Mouse (Mus musculus) olfactory bulb, adult 2 months (tissue): ENCODE results near the gene Dhx16.

ENCODE experiments used
- CTCF ChIP-seq: fragments of 200-500 bp; IDR thresholded peaks from 2 replicates; pipeline ENCODE4 v1.5.1; 2012; ENCODE audit warnings: low read depth, mild to moderate bottlenecking, low read length, moderate library complexity; ENCODE audit not compliant: insufficient read depth
- POLR2A ChIP-seq: fragments of 200-500 bp; IDR thresholded peaks from 2 replicates; pipeline ENCODE4 v1.6.1; 2012; ENCODE audit warnings: mild to moderate bottlenecking, low read depth, low read length, moderate library complexity; ENCODE audit not compliant: insufficient read depth

- TF ChIP-seq POLR2A (no peak), CTCF (no peak)
These were observed 19.8 kb upstream of the Dhx16 start for GRCm38 (mm10) chr17:35859835-35860234.
